Mouse (Mus musculus): ENCODE measurements around the gene Gm10322.

DNA sequence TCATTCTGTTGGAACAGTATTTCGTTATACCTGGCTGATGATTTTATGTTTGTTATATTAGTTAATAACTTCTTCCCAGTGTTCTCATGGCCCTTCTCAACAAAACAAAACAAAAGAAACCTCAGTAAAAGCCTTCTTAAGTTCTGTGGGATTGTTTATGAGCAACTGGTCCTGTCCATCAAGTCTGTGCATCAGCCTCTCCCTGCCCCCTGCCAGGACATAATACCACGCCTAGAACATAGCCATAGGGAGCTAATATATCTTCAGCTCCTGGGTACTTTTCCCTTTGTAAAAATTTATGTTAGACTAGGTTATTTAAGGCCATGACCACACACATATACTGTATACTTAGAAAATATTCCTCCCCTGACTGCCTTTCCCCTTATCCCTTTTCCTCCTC lies 48.9 kb downstream of the Gm10322 start:
- TF ChIP-seq TAL1 (conservative IDR thresholded peaks at IDR 0.05; ENCODE audit: low read depth, low read length) (no peak), CTCF (IDR thresholded peaks at IDR 0.05; ENCODE audit: low read depth, low read length) (no peak)
